ENCODE assay signal across 16 mouse cellular contexts in genomic region chr16:39390626-39391025, GRCm38 (mm10).
"Had no signal": no experiment of that assay in that cellular context is flagged by ENCODE, and none has a peak within 500 bp of the region (broad histone marks: within the 10 kb centered on the region; RNA-seq: fewer than 3 reads in every experiment).

No protein-coding gene starts in this region.

- H3K36me3 ChIP-seq: midbrain, embryonic 13.5 days; midbrain, embryonic 15.5 days; neural tube, embryonic 12.5 days had no signal

- H3K27ac ChIP-seq: macrophage; midbrain, embryonic 13.5 days; midbrain, embryonic 15.5 days; neural tube, embryonic 12.5 days had no signal

- H3K9ac ChIP-seq: lung, embryonic 14.5 days; midbrain, embryonic 13.5 days; midbrain, embryonic 15.5 days; neural tube, embryonic 12.5 days had no signal

- H3K9me3 ChIP-seq: midbrain, embryonic 13.5 days; midbrain, embryonic 15.5 days; neural tube, embryonic 12.5 days had no signal

- ATAC-seq: midbrain, embryonic 15.5 days had no signal

- H3K4me1 ChIP-seq: megakaryocyte, embryonic 14.5 days; neural tube, embryonic 12.5 days had no signal

- H3K4me3 ChIP-seq: megakaryocyte, embryonic 14.5 days; midbrain, embryonic 13.5 days; midbrain, embryonic 15.5 days; neural tube, embryonic 12.5 days had no signal

- H3K4me2 ChIP-seq: lung, embryonic 14.5 days; midbrain, embryonic 11.5 days; midbrain, embryonic 13.5 days; midbrain, embryonic 15.5 days; neural tube, embryonic 12.5 days had no signal

- H3K27me3 ChIP-seq: megakaryocyte, embryonic 14.5 days; midbrain, embryonic 13.5 days; midbrain, embryonic 15.5 days; neural tube, embryonic 12.5 days had no signal

- DNase-seq: lung, adult 18-20 months; lung, embryonic 14.5 days; lung, postnatal 14 days; lung, postnatal 36 days; right cerebral cortex, postnatal 14 days; right cerebral cortex, postnatal 4 days; spleen, adult 18-20 months; thymus, adult 18-20 months; thymus, postnatal 25 days; thymus, postnatal 4 days had no signal
